Mouse (Mus musculus) adrenal gland (tissue): ENCODE results near the gene Pde12.

Source experiments
- intact Hi-C: fragments of 180-260 bp; cut with DNase I; formaldehyde crosslinking; loops from one replicate; pipeline ENCODE4 v1.15.1; 2025
- microRNA-seq, 2 experiments: library from miRNA; unstranded; fragments of <30 nt; microRNA quantifications; one replicate each; pipeline ENCODE4; 2019

Gene Pde12

GRCm38 (mm10) chr14:26645989-26646650, 23.6 kb downstream of the Pde12 start:
- intact Hi-C loops = loop anchor here (5.0 kb wide), 1 partner anchor 164 kb away; no protein-coding TSS in a partner anchor

- intact Hi-C loops = no loop called here
Measured at GRCm38 (mm10) chr14:26643006-26643624, 26.6 kb downstream of the Pde12 start.

- intact Hi-C loops = no loop called here
Measured at GRCm38 (mm10) chr14:26639961-26640360, 29.7 kb downstream of the Pde12 start.

- intact Hi-C loops = no loop called here
Measured at GRCm38 (mm10) chr14:26639251-26639650, 30.4 kb downstream of the Pde12 start.

GRCm38 (mm10) chr14:26638708-26639084, 31.0 kb downstream of the Pde12 start:
- intact Hi-C loops = no loop called here

- intact Hi-C loops = no loop called here
Measured at GRCm38 (mm10) chr14:26637851-26638707, 31.6 kb downstream of the Pde12 start, which contains the start of gene Arf4. Arf4 (plus strand) TSS chr14:26638074.

- intact Hi-C loops = no loop called here
Measured at GRCm38 (mm10) chr14:26637025-26637850, 32.4 kb downstream of the Pde12 start.

- intact Hi-C loops = no loop called here
Measured at GRCm38 (mm10) chr14:26626605-26627140, 43.0 kb downstream of the Pde12 start.

GRCm38 (mm10) chr14:26625301-26625700, 44.4 kb downstream of the Pde12 start:
- intact Hi-C loops = no loop called here

- intact Hi-C loops = loop anchor here (5.0 kb wide), 1 partner anchor 118 kb away; no protein-coding TSS in a partner anchor
Measured at GRCm38 (mm10) chr14:26610689-26611088, 59.0 kb downstream of the Pde12 start.

Small RNA genes lying within 50 kb of the gene (microRNA-seq; reads per million reads assigned to microRNA genes)
- gene Mir7672 = 0 to 0.12 reads per million in 2 experiments
